Mouse (Mus musculus): ENCODE results near the gene Rfx2. TPM values are rescaled to one million over a fixed set of nuclear protein-coding genes. Genes with fewer than 3 reads are reported as not detected.

The Rfx2 gene
- polyA plus RNA-seq, 1 experiment from 2014 or later: 6.3 TPM

DNA sequence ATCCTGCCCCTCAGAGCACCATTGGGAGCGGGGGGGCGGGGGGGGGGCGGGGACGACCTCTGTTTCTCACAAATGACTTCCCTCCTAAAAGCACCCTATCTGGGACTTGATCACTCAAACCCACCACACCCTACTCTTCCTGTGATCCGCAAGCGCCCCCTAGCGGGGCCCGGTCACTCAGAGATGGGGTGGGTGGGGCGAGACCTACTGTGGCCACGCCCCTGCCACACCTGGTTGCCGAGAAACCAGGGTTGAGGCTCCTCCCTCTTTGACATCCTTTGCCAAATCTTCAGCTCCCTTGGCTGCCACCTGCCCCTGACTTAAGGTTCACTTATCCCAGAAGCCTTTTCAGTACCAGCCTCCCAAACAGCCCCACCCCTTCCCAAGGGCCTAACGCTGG is 72.7 kb downstream of the Rfx2 start:
- peaks cover 35% of the 10 kb centered on the region for H3K4me1 ChIP-seq
- H3K27me3 ChIP-seq: peaks cover 83% of the 10 kb centered on the region
- no peak overlapping the region for H3K4me3 ChIP-seq
- no peaks in the 10 kb centered on the region for H3K36me3 ChIP-seq
- ATAC-seq (ENCODE audit: low FRiP score, low read depth): no peak
- H3K4me2 ChIP-seq (replicated peaks): 0 out of 2 replicates have a peak overlapping the region, but pooled peaks have one; percentile 57
- no peak overlapping the region for H3K9ac ChIP-seq (replicated peaks)
- H3K27ac ChIP-seq (replicated peaks): no peak overlapping the region
- WGBS: 4% methylated on average over 12 of the region's 12 CpGs
- H3K9me3 ChIP-seq: no peaks in the 10 kb centered on the region

DNA sequence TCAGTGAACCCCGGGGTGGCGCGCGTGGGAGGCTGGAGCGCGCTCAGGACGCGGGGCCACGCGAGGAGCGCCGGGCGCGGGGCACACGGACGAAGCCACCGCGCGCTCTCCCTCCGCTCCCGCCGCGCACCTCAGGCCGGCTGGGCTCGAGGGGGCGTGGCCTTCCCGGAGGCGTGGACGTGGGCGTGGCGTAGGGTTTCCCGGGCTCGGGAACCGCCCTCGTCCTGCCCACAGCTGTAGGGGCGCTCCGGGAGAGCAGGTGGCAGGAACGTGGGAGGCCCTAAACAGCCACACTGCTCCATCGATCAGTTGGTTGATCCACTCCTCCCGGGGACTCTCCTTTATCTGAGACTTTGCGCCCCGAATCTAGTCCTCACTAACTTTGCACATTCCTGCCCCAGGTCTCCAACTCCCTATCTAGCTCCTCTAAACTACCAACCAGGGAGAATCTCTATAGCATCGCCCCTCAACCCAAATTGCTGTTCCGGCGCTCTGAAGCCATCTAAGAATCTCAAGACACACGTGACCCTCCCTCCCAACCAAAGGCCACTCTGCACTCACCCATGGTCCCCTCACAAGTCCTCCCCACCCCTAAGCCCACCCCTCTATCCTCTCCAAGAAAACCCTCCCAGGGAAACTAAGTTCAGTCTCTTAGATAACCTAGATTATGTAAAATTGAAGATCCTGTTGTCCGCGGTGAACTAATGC is 73.2 kb downstream of the Rfx2 start, which contains the start of gene Nrtn:
Gene Nrtn, minus strand, starts transcription at position 115 of the 708 bp plus-strand sequence.
- peak; percentile 10 for ATAC-seq (ENCODE audit: low FRiP score, low read depth)
- Histone ChIP-seq H3K4me2 (replicated peaks) (peak within 1 kb of the TSS; percentile 57), H3K4me1 (peaks cover 29% of the 10 kb centered on the region), H3K27ac (replicated peaks) (no peak within 1 kb of the TSS; the same call in 1 of the 2 replicates), H3K9me3 (no peaks in the 10 kb centered on the region), H3K36me3 (no peaks in the 10 kb centered on the region), H3K27me3 (peaks cover 89% of the 10 kb centered on the region), H3K9ac (replicated peaks) (peak within 1 kb of the TSS; percentile 28), H3K4me3 (peak within 1 kb of the TSS; percentile 41)
- 1% methylated on average over 48 of the region's 48 CpGs for WGBS

DNA sequence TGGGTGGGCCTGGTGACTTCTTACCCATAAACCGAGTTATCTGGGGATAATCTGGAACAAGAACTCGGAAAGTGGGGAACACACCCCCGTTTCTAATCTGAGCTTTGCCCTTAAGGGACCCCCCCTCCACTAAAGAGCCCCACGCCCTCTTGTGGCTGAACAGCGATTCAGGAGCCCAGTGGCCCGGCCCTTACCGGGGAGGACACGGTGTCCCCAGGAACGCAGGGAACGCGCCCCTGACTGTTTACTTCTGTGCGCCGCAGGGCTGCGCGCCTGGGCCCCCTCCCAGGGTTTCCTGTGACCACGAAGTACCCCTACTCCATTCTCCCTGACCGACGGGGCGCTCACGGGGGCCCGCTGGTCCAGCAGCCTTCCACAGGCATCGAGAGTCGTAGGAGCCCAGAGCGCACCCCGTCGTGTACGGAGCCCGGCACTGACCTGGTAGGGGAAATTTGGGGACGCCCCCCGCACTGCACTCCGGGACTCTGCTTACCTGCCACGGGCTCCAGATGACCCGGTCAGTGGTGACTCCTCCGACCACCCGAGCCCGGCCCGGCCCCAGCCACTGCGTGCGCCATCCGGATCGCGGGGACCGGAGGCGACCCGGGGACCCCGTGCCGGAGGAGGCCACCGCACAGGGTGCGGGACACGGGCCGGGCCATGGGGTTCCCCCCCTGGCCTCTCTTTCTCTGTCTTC is 74.0 kb downstream of the Rfx2 start:
- H3K27ac ChIP-seq (replicated peaks): no peak overlapping the region
- peak overlapping the region; percentile 41 for H3K4me3 ChIP-seq
- H3K9ac ChIP-seq (replicated peaks): peak overlapping the region; percentile 28
- H3K27me3 ChIP-seq: peaks cover 96% of the 10 kb centered on the region
- no peaks in the 10 kb centered on the region for H3K36me3 ChIP-seq
- peaks cover 23% of the 10 kb centered on the region for H3K4me1 ChIP-seq
- no peaks in the 10 kb centered on the region for H3K9me3 ChIP-seq
- ATAC-seq (ENCODE audit: low FRiP score, low read depth): peak; percentile 9; the same call in 1 of the 2 replicates
- 3% methylated on average over 41 of the region's 51 CpGs for WGBS
- peak overlapping the region; percentile 57 for H3K4me2 ChIP-seq (replicated peaks)

DNA sequence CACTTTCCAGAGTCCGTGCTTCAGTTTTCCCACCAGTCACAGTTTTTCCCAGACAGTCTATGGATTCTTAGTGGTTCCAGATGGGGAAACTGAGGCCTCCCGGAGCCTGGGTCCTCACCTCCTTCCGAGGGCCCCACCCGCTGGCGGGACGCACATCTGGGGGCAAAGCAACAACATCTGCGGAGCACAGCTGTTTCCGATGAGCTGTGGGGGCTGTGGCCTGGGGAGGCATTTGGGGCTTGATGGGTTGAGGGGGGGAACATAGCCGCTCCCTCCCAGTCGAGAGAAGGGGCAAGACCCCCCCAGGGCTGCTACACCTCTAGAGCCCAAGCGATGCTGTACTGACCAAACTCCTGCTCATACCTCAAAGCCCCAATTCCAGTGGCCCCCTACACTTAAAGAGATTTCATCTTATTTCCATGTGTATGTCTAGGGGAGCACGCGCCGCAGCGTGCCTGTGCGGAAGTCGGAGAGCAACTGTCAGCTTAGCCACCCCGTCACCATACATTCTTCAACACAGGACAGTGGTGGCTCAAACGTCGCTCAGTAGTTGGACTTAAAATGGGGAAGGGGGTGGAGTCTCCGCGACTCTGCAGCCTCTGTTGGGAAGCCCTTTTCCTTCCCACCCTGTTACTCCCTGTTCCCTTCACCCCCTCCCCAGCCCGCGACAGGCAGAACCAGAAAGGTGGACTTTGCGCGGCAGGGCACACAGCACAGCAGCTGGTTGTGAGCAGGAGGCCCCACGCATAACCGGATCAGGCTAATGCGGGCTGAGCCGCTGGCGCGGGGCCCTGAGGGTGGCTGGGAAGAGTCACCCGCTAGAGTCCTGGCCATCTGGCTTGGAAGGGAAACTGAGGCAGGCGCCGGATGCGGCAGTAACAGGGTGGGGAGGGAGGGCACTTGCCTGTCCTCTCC is 76.3 kb downstream of the Rfx2 start:
- no peak overlapping the region for H3K4me3 ChIP-seq
- peaks cover 100% of the 10 kb centered on the region for H3K27me3 ChIP-seq
- H3K4me1 ChIP-seq: peaks cover 17% of the 10 kb centered on the region
- ATAC-seq (ENCODE audit: low FRiP score, low read depth): no peak
- WGBS: 15% methylated on average over 36 of the region's 36 CpGs
- H3K9ac ChIP-seq (replicated peaks): no peak overlapping the region
- no peak overlapping the region for H3K4me2 ChIP-seq (replicated peaks)
- H3K36me3 ChIP-seq: no peaks in the 10 kb centered on the region
- no peak overlapping the region for H3K27ac ChIP-seq (replicated peaks)
- no peaks in the 10 kb centered on the region for H3K9me3 ChIP-seq

DNA sequence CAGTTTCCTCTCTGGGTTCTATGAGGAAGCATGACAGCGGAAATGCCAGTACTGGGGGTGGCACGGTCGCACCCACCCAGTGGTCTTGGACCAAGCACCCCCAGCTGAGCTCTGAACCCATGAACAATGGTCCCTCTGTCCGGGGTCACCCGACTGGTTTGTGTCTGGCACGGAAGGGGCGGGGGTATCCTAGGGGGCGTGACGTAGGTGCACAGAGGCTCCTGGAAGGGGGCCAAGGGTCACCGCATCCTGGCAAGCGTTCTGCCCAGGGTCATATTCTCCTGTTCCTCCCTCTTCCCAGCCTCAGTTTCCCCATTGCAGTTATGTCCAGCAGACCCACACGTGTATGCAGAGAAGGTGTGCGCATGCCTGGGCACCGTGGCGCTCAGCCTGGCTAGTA is 77.4 kb downstream of the Rfx2 start:
- H3K9ac ChIP-seq (replicated peaks): no peak overlapping the region
- H3K4me2 ChIP-seq (replicated peaks): no peak overlapping the region
- H3K4me1 ChIP-seq: peaks cover 13% of the 10 kb centered on the region
- no peak overlapping the region for H3K27ac ChIP-seq (replicated peaks)
- H3K36me3 ChIP-seq: no peaks in the 10 kb centered on the region
- H3K27me3 ChIP-seq: peaks cover 89% of the 10 kb centered on the region
- no peaks in the 10 kb centered on the region for H3K9me3 ChIP-seq
- 25% methylated on average over 15 of the region's 15 CpGs for WGBS
- no peak overlapping the region for H3K4me3 ChIP-seq
- no peak for ATAC-seq (ENCODE audit: low FRiP score, low read depth)

DNA sequence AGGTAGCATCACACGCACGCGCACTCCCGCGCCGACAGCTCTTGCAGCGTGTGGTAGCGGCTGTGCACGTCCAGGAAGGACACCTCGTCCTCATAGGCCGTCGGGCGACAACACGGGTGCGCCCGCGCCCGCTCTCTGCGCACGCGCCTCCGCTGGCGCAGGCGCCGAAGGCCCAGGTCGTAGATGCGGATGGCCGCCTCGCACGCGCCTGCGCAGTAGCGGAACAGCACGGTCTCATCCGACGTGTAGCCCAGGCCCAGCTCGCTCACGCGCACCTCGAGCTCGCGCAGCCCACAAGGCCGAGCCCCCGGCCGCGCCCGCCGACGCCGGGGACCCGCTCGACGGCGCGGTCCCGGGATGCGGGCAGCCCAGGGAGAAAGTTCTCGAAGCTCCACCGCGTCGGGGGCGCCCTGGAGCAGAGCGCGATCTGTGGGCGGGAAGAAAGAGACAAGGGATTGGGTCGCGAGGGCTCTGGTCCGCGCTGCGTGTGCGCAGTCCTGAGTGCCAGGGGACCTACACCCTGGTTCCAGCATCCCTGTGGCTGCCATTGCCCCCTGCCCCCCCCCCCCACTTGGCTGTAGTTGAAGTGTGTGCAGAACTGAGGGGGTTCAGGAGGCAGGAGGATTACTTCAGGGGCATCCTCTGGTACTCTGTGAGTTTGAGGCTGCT is 79.3 kb downstream of the Rfx2 start:
- 20% methylated on average over 71 of the region's 71 CpGs for WGBS
- Histone ChIP-seq H3K9me3 (no peaks in the 10 kb centered on the region), H3K9ac (replicated peaks) (no peak overlapping the region), H3K36me3 (no peaks in the 10 kb centered on the region), H3K27me3 (peaks cover 80% of the 10 kb centered on the region), H3K4me1 (no peaks in the 10 kb centered on the region), H3K27ac (replicated peaks) (no peak overlapping the region), H3K4me3 (peak overlapping the region; percentile 31), H3K4me2 (replicated peaks) (peak overlapping the region; percentile 36)
- peak; percentile 71 for ATAC-seq (ENCODE audit: low FRiP score, low read depth)

DNA sequence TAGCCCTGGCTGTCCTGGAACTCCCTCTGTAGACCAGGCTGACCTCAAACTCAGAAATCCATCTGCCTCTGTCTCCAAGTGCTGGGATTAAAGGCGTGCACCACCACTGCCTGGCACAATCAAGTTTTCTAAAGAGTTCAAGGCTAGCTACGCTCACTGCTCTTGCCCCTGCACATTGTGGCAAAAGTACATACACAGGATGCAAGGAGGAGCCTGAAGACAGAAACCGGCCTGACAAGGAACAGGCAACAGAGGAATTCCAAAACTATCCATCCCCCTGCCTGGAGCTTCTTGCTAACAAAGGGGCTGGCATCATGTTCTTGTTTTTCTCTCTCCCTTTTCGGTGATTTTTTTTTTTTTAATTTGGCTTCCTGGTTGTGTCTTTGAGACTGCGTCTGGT is 86.6 kb downstream of the Rfx2 start:
- Histone ChIP-seq H3K4me1 (no peaks in the 10 kb centered on the region), H3K4me3 (no peak overlapping the region), H3K27ac (replicated peaks) (no peak overlapping the region), H3K27me3 (peaks cover 10% of the 10 kb centered on the region), H3K9ac (replicated peaks) (no peak overlapping the region), H3K36me3 (no peaks in the 10 kb centered on the region), H3K4me2 (replicated peaks) (no peak overlapping the region), H3K9me3 (no peaks in the 10 kb centered on the region)
- ATAC-seq (ENCODE audit: low FRiP score, low read depth): no peak
- 69% methylated on average over 5 of the region's 5 CpGs for WGBS

DNA sequence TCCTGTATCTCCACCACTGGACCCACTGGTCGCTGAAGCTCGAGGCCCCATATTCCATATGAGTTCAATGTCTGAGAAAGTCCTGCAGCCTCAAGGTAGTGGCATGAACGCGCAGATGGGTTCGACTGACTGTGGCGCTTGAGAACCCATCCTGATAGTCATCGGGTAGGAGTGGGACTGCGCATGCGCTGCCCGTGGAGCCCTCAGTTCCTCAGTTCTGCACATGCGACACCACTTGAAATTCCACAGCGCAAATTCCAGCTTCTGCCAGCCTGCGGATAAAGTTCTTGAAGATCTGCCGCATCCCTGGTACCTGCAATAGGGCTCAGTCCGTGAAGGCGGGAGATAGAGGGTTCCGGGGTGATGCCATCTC is 90.0 kb downstream of the Rfx2 start:
- Histone ChIP-seq H3K9ac (replicated peaks) (no peak overlapping the region), H3K4me2 (replicated peaks) (no peak overlapping the region), H3K36me3 (no peaks in the 10 kb centered on the region), H3K27me3 (peaks cover 6% of the 10 kb centered on the region; the same call in 1 of the 2 replicates), H3K4me3 (no peak overlapping the region), H3K4me1 (no peaks in the 10 kb centered on the region), H3K9me3 (no peaks in the 10 kb centered on the region), H3K27ac (replicated peaks) (no peak overlapping the region)
- WGBS: 86% methylated on average over 17 of the region's 17 CpGs
- ATAC-seq (ENCODE audit: low FRiP score, low read depth): no peak

DNA sequence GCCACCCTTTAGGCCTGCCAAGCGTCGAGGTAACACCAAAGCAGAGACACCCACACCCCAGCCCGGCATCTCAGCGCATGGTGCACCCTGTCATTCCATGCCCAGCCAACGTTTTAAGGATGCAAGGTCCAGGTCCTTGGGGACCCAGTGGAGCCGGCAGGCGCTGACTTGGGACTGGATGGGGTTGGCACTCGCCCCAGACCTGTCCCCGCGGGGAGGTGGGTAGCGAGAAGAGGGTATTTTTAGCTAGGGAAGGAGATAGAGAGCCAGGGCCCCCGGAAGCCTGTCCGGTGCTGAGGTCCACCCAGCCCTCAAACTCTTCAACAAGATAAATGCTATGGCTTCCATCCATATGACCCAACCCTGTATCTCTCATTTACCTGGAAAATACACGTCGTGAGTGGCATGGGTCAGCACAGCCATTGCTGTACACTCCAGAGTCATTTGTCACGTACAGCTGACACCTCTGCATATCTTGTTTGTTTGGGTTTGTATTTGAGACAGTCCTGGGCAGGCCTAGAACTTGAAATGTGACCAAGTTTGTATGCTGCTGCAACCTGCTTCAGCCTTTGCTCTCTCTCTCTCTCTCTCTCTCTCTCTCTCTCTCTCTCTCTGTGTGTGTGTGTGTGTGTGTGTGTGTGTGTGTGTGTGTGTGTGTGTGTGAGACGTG is 90.6 kb downstream of the Rfx2 start:
- no peak overlapping the region for H3K27ac ChIP-seq (replicated peaks)
- H3K4me3 ChIP-seq: no peak overlapping the region
- H3K4me2 ChIP-seq (replicated peaks): no peak overlapping the region
- no peaks in the 10 kb centered on the region for H3K36me3 ChIP-seq
- no peaks in the 10 kb centered on the region for H3K9me3 ChIP-seq
- no peak overlapping the region for H3K9ac ChIP-seq (replicated peaks)
- WGBS: 86% methylated on average over 17 of the region's 17 CpGs
- ATAC-seq (ENCODE audit: low FRiP score, low read depth): no peak
- no peaks in the 10 kb centered on the region for H3K4me1 ChIP-seq
- H3K27me3 ChIP-seq: peaks cover 6% of the 10 kb centered on the region; the same call in 1 of the 2 replicates

DNA sequence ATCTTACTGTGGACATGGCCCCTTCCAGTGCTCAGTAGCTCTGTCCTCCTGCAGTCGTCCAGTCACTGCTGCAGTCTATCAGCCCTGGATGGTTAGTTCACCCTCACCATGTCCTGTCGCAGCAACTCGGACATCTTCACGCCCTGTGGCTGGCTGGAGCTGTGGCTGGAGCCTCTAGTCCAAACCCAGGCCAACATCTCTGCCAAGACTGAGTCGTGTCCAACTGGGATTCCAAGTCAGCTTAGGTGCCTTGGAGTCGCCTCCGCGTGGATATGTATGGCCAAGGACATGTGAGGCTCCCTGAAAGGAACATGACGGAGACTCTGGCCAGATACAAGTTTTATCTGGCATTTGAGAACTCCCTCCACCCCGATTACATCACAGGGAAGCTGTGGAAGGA is 92.6 kb downstream of the Rfx2 start:
- Histone ChIP-seq H3K9me3 (no peaks in the 10 kb centered on the region), H3K36me3 (no peaks in the 10 kb centered on the region), H3K27ac (replicated peaks) (no peak overlapping the region), H3K4me3 (no peak overlapping the region), H3K4me2 (replicated peaks) (no peak overlapping the region), H3K27me3 (peaks cover 6% of the 10 kb centered on the region; the same call in 1 of the 2 replicates), H3K9ac (replicated peaks) (no peak overlapping the region), H3K4me1 (no peaks in the 10 kb centered on the region)
- WGBS: 79% methylated on average over 10 of the region's 10 CpGs
- ATAC-seq (ENCODE audit: low FRiP score, low read depth): no peak

DNA sequence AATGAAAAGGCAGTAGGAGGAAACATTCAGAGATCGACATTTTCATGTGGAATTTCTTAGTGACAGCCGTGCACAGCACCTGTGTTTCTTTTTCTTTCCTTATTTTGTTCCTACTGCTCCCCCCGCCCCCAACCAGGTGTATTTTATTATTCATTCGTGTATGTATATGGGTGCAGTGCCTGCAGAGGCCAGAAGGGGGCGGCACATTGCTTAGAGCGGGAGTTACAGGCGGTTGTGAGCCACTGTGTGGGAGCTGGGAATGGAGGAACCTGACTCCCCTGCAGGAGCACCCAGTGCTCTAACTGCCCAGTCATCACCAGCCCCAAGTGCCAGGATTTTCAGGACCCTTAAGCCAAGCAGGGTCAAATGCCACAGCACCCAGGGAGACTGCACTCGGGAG is 94.3 kb downstream of the Rfx2 start:
- Histone ChIP-seq H3K27ac (replicated peaks) (no peak overlapping the region), H3K4me2 (replicated peaks) (no peak overlapping the region), H3K36me3 (no peaks in the 10 kb centered on the region), H3K4me1 (no peaks in the 10 kb centered on the region), H3K4me3 (no peak overlapping the region), H3K9ac (replicated peaks) (no peak overlapping the region), H3K9me3 (no peaks in the 10 kb centered on the region), H3K27me3 (peaks cover 6% of the 10 kb centered on the region; the same call in 1 of the 2 replicates)
- no peak for ATAC-seq (ENCODE audit: low FRiP score, low read depth)
- WGBS: 46% methylated on average over 8 of the region's 8 CpGs

Measured in midbrain, embryonic 12.5 days (tissue).